Mouse (Mus musculus): ENCODE data around the gene Hdgfl2. TPM values are rescaled to one million over a fixed set of nuclear protein-coding genes. Genes with fewer than 3 reads are reported as not detected.
"Not testable (repeated sequence)": the region's sequence is repeated elsewhere in the genome, so short reads cannot be mapped to it uniquely, and the experiment has no call there.

Gene Hdgfl2
- polyA plus RNA-seq, 1 experiment from 2014 or later, result 119 TPM

DNA sequence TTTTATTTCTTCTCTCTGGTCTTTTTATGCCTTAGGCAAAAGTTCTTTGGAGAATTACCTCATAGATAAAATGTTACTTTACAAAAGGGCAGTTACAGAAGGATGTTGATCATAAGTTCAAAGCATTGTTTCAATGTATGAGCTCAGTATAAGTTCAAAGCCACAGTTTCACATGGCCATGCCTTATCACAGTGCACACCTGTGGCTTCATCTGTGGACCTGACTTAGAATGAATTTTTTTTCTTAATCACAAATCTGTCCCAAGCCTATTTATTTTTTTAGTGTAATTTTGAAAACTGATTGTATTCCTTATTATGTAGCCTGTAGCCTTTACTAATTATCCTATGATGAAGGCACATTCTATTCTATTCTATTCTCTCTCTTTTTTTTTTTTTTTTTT, 24.5 kb upstream of the Hdgfl2 start:
- DNase-seq (ENCODE audit: low spot score), result no peak
- no peak overlapping the region for H3K27ac ChIP-seq (ENCODE audit: low read depth, low read length)
- H3K4me1 ChIP-seq (replicated peaks; ENCODE audit: control insufficient read depth, insufficient read depth, low read length), result no peaks in the 10 kb centered on the region
- no peak overlapping the region for H3K4me3 ChIP-seq (ENCODE audit: low read depth, low read length)
- no peak overlapping the region for H3K4me2 ChIP-seq
- no peaks in the 10 kb centered on the region for H3K27me3 ChIP-seq (replicated peaks; ENCODE audit: control insufficient read depth, insufficient read depth, low read length)
- peaks cover 55% of the 10 kb centered on the region for H3K36me3 ChIP-seq (ENCODE audit: control insufficient read depth, insufficient read depth, low read length)
- H3K9me3 ChIP-seq (ENCODE audit: control insufficient read depth, low read length), result no peaks in the 10 kb centered on the region
- H3K9ac ChIP-seq (ENCODE audit: low read depth, low read length), result no peak overlapping the region
- ATAC-seq (replicated peaks; ENCODE audit: low FRiP score), result no peak

- ATAC-seq (replicated peaks; ENCODE audit: low FRiP score), result no peak
- Histone ChIP-seq H3K4me3 (ENCODE audit: low read depth, low read length) (no peak overlapping the region), H3K27me3 (replicated peaks; ENCODE audit: control insufficient read depth, insufficient read depth, low read length) (no peaks in the 10 kb centered on the region), H3K9me3 (ENCODE audit: control insufficient read depth, low read length) (no peaks in the 10 kb centered on the region), H3K36me3 (ENCODE audit: control insufficient read depth, insufficient read depth, low read length) (peaks cover 62% of the 10 kb centered on the region), H3K4me1 (replicated peaks; ENCODE audit: control insufficient read depth, insufficient read depth, low read length) (no peaks in the 10 kb centered on the region), H3K9ac (ENCODE audit: low read depth, low read length) (no peak overlapping the region), H3K27ac (ENCODE audit: low read depth, low read length) (no peak overlapping the region), H3K4me2 (no peak overlapping the region)
- 70% methylated on average over 4 of the region's 4 CpGs for WGBS
- no peak for DNase-seq (ENCODE audit: low spot score)
These were observed 23.3 kb upstream of the Hdgfl2 start for GRCm38 (mm10) chr17:56055945-56056678.

DNA sequence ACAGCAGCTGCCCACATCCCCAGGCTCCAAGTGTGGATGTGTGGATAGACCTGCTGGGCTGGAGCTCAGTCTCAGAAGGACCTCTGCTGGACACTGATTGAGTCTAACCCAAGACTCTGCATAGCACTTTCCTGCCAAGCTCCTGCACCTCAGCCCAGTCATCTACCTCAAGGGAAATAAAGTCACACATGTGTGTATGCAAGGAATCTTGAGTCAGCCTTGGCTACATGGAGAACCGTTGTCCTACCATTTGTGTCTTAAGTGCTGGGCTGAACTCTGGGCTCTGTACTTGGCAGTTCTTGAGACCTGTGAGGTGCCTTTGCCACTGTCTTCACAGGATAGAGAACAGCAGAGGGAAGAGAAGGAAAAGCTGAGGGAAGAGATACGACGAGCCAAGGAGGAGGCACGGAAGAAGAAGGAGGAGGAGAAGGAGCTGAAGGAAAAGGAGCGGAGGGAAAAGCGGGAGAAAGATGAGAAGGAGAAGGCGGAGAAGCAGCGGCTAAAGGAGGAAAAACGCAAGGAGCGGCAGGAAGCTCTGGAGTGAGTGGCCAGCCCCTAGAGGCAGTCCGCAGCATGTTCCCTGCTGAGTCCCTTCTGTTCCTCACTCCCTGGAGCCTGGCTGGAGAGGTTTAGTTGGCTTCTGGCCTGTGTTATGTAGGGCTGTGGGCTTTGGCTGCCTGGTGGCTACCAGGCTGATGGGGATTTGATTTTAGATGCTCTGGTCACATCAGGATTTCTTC, 21.9 kb upstream of the Hdgfl2 start:
- Histone ChIP-seq H3K27ac (ENCODE audit: low read depth, low read length) (no peak overlapping the region), H3K4me2 (no peak overlapping the region), H3K4me1 (replicated peaks; ENCODE audit: control insufficient read depth, insufficient read depth, low read length) (no peaks in the 10 kb centered on the region), H3K9me3 (ENCODE audit: control insufficient read depth, low read length) (no peaks in the 10 kb centered on the region), H3K9ac (ENCODE audit: low read depth, low read length) (no peak overlapping the region), H3K4me3 (ENCODE audit: low read depth, low read length) (no peak overlapping the region), H3K36me3 (ENCODE audit: control insufficient read depth, insufficient read depth, low read length) (peaks cover 66% of the 10 kb centered on the region), H3K27me3 (replicated peaks; ENCODE audit: control insufficient read depth, insufficient read depth, low read length) (no peaks in the 10 kb centered on the region)
- DNase-seq (ENCODE audit: low spot score), result no peak
- WGBS, result 91% methylated on average over 11 of the region's 11 CpGs
- ATAC-seq (replicated peaks; ENCODE audit: low FRiP score), result no peak

- H3K36me3 ChIP-seq (ENCODE audit: control insufficient read depth, insufficient read depth, low read length), result peaks cover 87% of the 10 kb centered on the region
- 91% methylated on average over 7 of the region's 7 CpGs for WGBS
- H3K27ac ChIP-seq (ENCODE audit: low read depth, low read length), result no peak overlapping the region
- no peaks in the 10 kb centered on the region for H3K4me1 ChIP-seq (replicated peaks; ENCODE audit: control insufficient read depth, insufficient read depth, low read length)
- ATAC-seq (replicated peaks; ENCODE audit: low FRiP score) (no peak), DNase-seq (ENCODE audit: low spot score) (no peak)
- H3K4me3 ChIP-seq (ENCODE audit: low read depth, low read length), result no peak overlapping the region
- no peak overlapping the region for H3K9ac ChIP-seq (ENCODE audit: low read depth, low read length)
- no peaks in the 10 kb centered on the region for H3K9me3 ChIP-seq (ENCODE audit: control insufficient read depth, low read length)
- no peak overlapping the region for H3K4me2 ChIP-seq
- H3K27me3 ChIP-seq (replicated peaks; ENCODE audit: control insufficient read depth, insufficient read depth, low read length), result no peaks in the 10 kb centered on the region
These were observed 17.4 kb upstream of the Hdgfl2 start for GRCm38 (mm10) chr17:56062081-56062480.

DNA sequence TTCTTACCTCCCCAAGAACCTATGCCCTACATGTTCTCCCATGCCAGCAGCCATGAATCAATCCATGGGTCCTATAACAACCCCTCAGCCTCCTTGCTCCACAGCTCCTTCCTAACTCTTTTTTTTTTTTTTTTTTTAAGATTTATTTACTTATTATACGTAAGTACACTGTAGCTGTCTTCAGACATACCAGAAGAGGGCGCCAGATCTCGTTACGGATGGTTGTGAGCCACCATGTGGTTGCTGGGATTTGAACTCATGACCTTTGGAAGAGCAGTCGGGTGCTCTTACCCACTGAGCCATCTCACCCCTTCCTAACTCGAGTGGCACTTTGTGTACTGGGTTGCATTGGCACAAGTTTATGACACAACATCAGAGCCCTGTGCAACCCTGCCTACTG, 13.7 kb upstream of the Hdgfl2 start:
- not testable (repeated sequence) for H3K4me3 ChIP-seq (ENCODE audit: low read depth, low read length)

DNA sequence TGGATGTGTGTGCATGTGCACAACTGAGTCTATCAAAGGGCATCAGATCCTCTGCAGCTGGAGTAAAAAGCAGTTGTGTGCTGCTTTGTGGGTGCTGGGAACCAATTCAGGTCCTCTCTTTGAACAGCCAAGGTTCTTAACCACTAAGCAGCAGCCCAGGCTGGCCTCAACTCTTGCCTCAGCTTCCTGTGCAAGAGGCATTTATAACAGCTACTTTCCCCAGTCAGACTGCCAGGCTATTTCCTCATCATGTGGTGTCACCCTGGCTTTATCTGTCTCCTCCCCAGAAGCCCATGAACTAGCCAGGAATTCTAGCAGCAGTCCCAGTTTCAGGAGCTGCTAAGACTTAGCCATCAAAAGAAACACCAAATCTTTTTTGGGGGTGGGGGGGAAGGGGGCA, 13.0 kb upstream of the Hdgfl2 start:
- peaks cover 85% of the 10 kb centered on the region for H3K36me3 ChIP-seq (ENCODE audit: control insufficient read depth, insufficient read depth, low read length)
- no peaks in the 10 kb centered on the region for H3K9me3 ChIP-seq (ENCODE audit: control insufficient read depth, low read length)
- no peak overlapping the region for H3K4me3 ChIP-seq (ENCODE audit: low read depth, low read length)
- DNase-seq (ENCODE audit: low spot score) (no peak), ATAC-seq (replicated peaks; ENCODE audit: low FRiP score) (no peak)
- H3K27me3 ChIP-seq (replicated peaks; ENCODE audit: control insufficient read depth, insufficient read depth, low read length), result no peaks in the 10 kb centered on the region
- no peak overlapping the region for H3K9ac ChIP-seq (ENCODE audit: low read depth, low read length)
- no peak overlapping the region for H3K27ac ChIP-seq (ENCODE audit: low read depth, low read length)
- H3K4me1 ChIP-seq (replicated peaks; ENCODE audit: control insufficient read depth, insufficient read depth, low read length), result no peaks in the 10 kb centered on the region
- H3K4me2 ChIP-seq, result no peak overlapping the region

More for the DNA sequence above, 13.7 kb upstream of the Hdgfl2 start:
- not testable (repeated sequence) for ATAC-seq (replicated peaks; ENCODE audit: low FRiP score); H3K4me1 ChIP-seq (replicated peaks; ENCODE audit: control insufficient read depth, insufficient read depth, low read length); H3K27ac ChIP-seq (ENCODE audit: low read depth, low read length); H3K9me3 ChIP-seq (ENCODE audit: control insufficient read depth, low read length); H3K27me3 ChIP-seq (replicated peaks; ENCODE audit: control insufficient read depth, insufficient read depth, low read length); DNase-seq (ENCODE audit: low spot score); H3K4me2 ChIP-seq; H3K9ac ChIP-seq (ENCODE audit: low read depth, low read length)
- peaks cover 90% of the 10 kb centered on the region for H3K36me3 ChIP-seq (ENCODE audit: control insufficient read depth, insufficient read depth, low read length)
- 86% methylated on average over 6 of the region's 6 CpGs for WGBS

DNA sequence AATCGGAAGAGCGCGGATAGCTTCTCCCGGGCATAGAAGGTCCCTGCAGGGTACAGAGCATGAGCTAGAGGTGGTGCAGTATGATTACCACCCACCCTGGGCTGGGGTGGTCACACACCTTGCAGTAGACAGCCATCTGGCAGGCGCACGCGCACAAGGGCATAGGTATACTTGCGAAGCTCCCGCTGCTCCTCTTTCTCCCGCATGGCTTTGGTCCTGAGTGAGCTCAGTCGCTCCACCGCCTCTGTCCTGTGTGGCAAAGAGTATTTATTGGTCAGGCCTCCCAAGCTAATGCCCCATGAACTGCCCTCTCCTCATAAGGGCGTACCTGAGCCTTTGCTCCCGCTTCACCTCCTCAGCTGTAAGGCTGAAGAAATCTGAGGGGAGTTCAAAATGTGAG, 10.4 kb upstream of the Hdgfl2 start:
- H3K27ac ChIP-seq (ENCODE audit: low read depth, low read length), result no peak overlapping the region
- WGBS, result 95% methylated on average over 14 of the region's 14 CpGs

GRCm38 (mm10) chr17:56071126-56071525, 8.3 kb upstream of the Hdgfl2 start:
- H3K9ac ChIP-seq (ENCODE audit: low read depth, low read length), result no peak overlapping the region
- H3K27me3 ChIP-seq (replicated peaks; ENCODE audit: control insufficient read depth, insufficient read depth, low read length), result no peaks in the 10 kb centered on the region
- DNase-seq (ENCODE audit: low spot score) (no peak), ATAC-seq (replicated peaks; ENCODE audit: low FRiP score) (no peak)
- no peak overlapping the region for H3K4me2 ChIP-seq
- H3K27ac ChIP-seq (ENCODE audit: low read depth, low read length), result no peak overlapping the region
- H3K36me3 ChIP-seq (ENCODE audit: control insufficient read depth, insufficient read depth, low read length), result peaks cover 52% of the 10 kb centered on the region
- no peak overlapping the region for H3K4me3 ChIP-seq (ENCODE audit: low read depth, low read length)
- H3K9me3 ChIP-seq (ENCODE audit: control insufficient read depth, low read length), result no peaks in the 10 kb centered on the region
- peaks cover 15% of the 10 kb centered on the region for H3K4me1 ChIP-seq (replicated peaks; ENCODE audit: control insufficient read depth, insufficient read depth, low read length)

More for the DNA sequence above, 10.4 kb upstream of the Hdgfl2 start:
- Histone ChIP-seq H3K9ac (ENCODE audit: low read depth, low read length) (no peak overlapping the region), H3K4me1 (replicated peaks; ENCODE audit: control insufficient read depth, insufficient read depth, low read length) (peaks cover 6% of the 10 kb centered on the region), H3K36me3 (ENCODE audit: control insufficient read depth, insufficient read depth, low read length) (peaks cover 71% of the 10 kb centered on the region), H3K9me3 (ENCODE audit: control insufficient read depth, low read length) (no peaks in the 10 kb centered on the region), H3K4me3 (ENCODE audit: low read depth, low read length) (no peak overlapping the region), H3K4me2 (no peak overlapping the region), H3K27me3 (replicated peaks; ENCODE audit: control insufficient read depth, insufficient read depth, low read length) (no peaks in the 10 kb centered on the region)
- no peak for ATAC-seq (replicated peaks; ENCODE audit: low FRiP score)
- DNase-seq (ENCODE audit: low spot score), result no peak

DNA sequence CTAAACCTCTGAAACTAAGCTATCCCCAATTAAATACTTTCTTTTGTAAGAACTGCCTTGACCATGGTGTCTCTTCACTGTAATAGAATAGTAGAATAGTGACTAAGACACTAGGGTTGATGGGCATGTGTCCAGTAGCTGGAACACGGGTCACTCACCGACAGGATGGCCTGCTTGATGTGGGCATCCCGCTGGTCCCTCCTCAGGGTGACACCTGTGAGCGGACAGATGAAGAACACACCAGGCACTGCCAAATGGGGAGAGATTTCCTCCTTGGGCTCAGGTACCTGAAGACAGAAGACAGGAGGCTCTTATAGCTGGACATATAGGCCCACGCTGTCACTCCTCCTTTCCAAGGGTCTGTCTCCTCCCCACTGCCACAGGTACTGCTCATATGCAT, 7.2 kb upstream of the Hdgfl2 start:
- H3K27ac ChIP-seq (ENCODE audit: low read depth, low read length), result no peak overlapping the region
- DNase-seq (ENCODE audit: low spot score) (no peak), ATAC-seq (replicated peaks; ENCODE audit: low FRiP score) (no peak)
- H3K36me3 ChIP-seq (ENCODE audit: control insufficient read depth, insufficient read depth, low read length), result peaks cover 43% of the 10 kb centered on the region
- H3K4me3 ChIP-seq (ENCODE audit: low read depth, low read length), result no peak overlapping the region
- no peak overlapping the region for H3K9ac ChIP-seq (ENCODE audit: low read depth, low read length)
- peaks cover 15% of the 10 kb centered on the region for H3K4me1 ChIP-seq (replicated peaks; ENCODE audit: control insufficient read depth, insufficient read depth, low read length)
- H3K27me3 ChIP-seq (replicated peaks; ENCODE audit: control insufficient read depth, insufficient read depth, low read length), result no peaks in the 10 kb centered on the region
- WGBS, result 88% methylated on average over 5 of the region's 5 CpGs
- H3K9me3 ChIP-seq (ENCODE audit: control insufficient read depth, low read length), result no peaks in the 10 kb centered on the region
- H3K4me2 ChIP-seq, result no peak overlapping the region
